Mouse (Mus musculus): ENCODE results near the gene Dixdc1. TPM values are rescaled to one million over a fixed set of nuclear protein-coding genes. Genes with fewer than 3 reads are reported as not detected.

The Dixdc1 gene
- polyA plus RNA-seq (2014; fragmentation: Illumina TruSeq; extraction: RNeasy Lipid Tissue Mini Kit (QIAGEN cat#74804); ENCODE audit: low read depth, low replicate concordance): 10.2 TPM

GRCm38 (mm10) chr9:50738914-50739870, at the start of gene Dixdc1:
TSS of gene Dixdc1 (minus strand) at chr9:50739517.

DNA sequence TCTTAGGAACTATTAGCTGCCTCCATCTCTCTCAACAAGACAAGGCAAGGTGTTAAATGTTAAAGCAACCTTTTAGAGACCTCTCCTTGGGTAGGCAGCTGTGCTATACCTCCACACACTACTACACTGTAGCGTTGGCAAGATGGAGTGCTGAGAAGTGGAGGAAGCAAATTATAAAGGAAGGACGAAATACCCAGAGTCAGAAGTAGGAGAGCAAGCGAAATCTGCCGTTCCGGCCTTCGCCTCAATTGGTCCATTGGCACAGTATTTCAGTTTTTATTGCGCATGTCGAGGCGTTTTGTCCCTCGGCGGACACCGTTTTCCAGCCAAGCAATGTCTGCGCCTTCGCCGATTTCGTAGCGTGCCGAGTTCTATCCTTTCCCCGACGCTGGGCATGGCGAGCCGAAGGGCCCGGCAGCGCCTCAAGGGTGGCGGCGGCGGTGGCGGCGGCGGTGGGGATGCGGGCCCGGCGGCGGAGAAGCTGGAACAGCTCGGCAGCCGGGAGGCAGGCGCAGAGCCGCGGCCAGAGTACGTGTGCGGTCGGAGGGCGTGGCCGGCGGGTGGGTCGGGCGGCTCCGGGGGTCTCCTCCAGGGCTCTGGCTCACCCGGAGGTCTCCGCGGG, 35.8 kb upstream of the Dixdc1 start, which contains the start of the genes Alg9 and 1110032A03Rik:
Alg9 (plus strand) TSS at position 29 of the 622 bp plus-strand sequence.
1110032A03Rik (minus strand) TSS at position 530 of the 622 bp plus-strand sequence.

GRCm38 (mm10) chr9:50768107-50769002, 29.0 kb upstream of the Dixdc1 start, which contains the start of gene Fdxacb1:
TSS of gene Fdxacb1 (plus strand) at chr9:50768236.

DNA sequence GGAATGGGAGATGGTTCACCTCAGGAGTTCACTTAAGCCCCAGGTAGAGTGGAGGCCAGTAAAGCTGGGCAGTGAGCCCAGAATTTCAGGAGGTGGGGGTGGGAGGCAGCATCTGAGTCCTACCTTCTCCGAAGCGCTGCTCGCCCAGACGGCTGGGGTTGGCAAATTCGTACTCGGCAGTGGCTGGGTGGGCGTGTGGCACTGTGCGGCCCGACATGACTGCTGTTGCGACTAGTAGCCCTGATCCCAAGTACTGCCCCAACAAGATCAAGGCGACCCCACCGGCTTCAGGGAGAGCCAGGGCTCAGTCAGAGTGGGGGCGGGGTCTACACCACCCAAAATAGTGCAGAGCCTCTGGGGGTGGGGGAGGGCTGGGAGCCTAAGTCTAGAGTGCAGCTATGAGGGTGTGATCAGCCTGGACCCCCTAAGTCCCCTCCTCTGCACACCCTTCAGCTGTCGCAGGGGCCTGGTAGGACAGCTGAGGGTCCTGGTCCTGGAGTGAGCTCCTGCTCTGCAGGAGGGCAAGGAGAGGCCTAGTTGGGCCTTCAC, 12.8 kb upstream of the Dixdc1 start, which contains the start of gene Hspb2:
Hspb2 (minus strand) TSS at position 301 of the 549 bp plus-strand sequence.

DNA sequence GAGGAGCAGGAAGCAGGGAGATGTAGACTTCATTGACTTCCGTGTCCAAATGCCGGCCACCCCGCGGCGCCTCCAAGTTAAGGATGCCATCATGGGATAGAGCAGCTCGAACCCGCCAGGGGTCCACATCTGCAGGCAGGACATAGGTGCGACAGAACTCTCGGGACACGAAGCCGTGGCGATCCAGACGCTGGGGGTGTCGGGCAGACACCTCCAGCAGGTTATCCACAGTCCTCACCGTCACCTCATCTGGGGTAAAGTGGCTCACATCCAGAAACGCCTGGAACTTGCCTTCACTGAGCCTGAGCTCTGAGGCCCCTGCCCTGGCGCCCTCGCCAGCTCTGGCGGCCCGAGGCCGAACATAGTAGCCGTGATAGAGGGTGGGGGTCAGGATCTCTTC, 12.0 kb upstream of the Dixdc1 start, which contains the start of gene Cryab:
Cryab (plus strand) TSS at position 3 of the 400 bp plus-strand sequence.

GRCm38 (mm10) chr9:50746214-50746677, 6.9 kb upstream of the Dixdc1 start, which contains the start of gene 2310030G06Rik:
TSS of gene 2310030G06Rik (minus strand) at chr9:50746536.

GRCm38 (mm10) chr9:50659392-50660217, 79.7 kb downstream of the Dixdc1 start, which contains the start of gene Dlat:
TSS of gene Dlat (minus strand) at chr9:50659780.

DNA sequence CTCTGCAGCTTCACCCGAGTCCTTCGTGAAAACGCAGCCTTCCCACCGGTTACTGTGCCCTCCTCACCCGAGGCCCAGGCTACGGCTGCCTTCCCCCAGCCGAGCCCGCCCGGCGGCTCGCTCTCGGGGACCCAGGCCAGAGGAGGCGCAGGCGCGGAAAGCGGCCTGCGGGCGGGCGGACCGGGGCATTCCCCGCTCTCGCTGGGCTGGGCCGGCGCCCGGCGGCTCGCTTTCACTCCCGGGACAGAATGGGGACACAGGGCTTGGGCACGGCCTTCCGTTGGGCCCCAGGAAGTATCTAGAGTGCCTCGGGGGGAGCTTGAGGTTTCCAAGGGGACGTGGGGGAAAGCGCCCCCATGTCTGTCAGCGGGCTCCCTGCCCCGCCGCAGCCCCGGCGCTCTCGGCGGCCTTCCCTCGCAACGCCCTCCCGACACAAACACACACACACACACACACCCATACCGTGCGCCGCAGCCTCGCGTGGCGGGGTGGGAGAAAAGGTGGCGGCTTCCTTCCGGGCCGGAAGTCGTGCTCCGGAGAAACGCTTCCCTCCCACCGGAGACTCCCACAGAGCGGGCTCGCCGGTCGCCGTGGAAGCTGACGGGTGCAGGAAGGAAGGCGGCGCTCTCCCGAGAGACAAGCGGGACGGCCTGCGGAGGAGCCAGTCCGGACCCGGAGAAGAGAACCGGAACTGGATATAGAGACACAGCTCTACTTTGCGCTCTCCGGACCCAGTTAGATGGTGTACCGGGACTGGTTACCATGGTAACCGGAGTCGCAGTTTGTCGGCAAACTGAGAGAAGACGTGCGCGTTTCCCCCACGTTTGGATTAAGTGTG, 122.3 kb downstream of the Dixdc1 start, which contains the start of the genes Pih1d2 and Nkapd1:
Pih1d2 (plus strand) TSS at position 556 of the 838 bp plus-strand sequence.
Nkapd1 (minus strand) TSS at position 699 of the 838 bp plus-strand sequence.

Other genes starting within 250 kb of the Dixdc1 start
- 0.47 TPM for gene Plet1, start 245.0 kb downstream of the Dixdc1 start, polyA plus RNA-seq (2014; fragmentation: Illumina TruSeq; extraction: RNeasy Lipid Tissue Mini Kit (QIAGEN cat#74804); ENCODE audit: low read depth, low replicate concordance)
- 169 TPM for gene Pts, start 210.8 kb downstream of the Dixdc1 start, polyA plus RNA-seq (2014; fragmentation: Illumina TruSeq; extraction: RNeasy Lipid Tissue Mini Kit (QIAGEN cat#74804); ENCODE audit: low read depth, low replicate concordance)
- gene Il18, start 184.7 kb downstream of the Dixdc1 start, polyA plus RNA-seq (2014; fragmentation: Illumina TruSeq; extraction: RNeasy Lipid Tissue Mini Kit (QIAGEN cat#74804); ENCODE audit: low read depth, low replicate concordance): 18.4 TPM
- 0.52 TPM for gene Bco2, start 184.3 kb downstream of the Dixdc1 start, polyA plus RNA-seq (2014; fragmentation: Illumina TruSeq; extraction: RNeasy Lipid Tissue Mini Kit (QIAGEN cat#74804); ENCODE audit: low read depth, low replicate concordance)
- gene Tex12, start 178.2 kb downstream of the Dixdc1 start, polyA plus RNA-seq (2014; fragmentation: Illumina TruSeq; extraction: RNeasy Lipid Tissue Mini Kit (QIAGEN cat#74804); ENCODE audit: low read depth, low replicate concordance): not detected
- gene Sdhd, start 135.7 kb downstream of the Dixdc1 start, polyA plus RNA-seq (2014; fragmentation: Illumina TruSeq; extraction: RNeasy Lipid Tissue Mini Kit (QIAGEN cat#74804); ENCODE audit: low read depth, low replicate concordance): 192 TPM
- gene Timm8b, start 135.6 kb downstream of the Dixdc1 start, polyA plus RNA-seq (2014; fragmentation: Illumina TruSeq; extraction: RNeasy Lipid Tissue Mini Kit (QIAGEN cat#74804); ENCODE audit: low read depth, low replicate concordance): 132 TPM
- gene Pih1d2, start 122.2 kb downstream of the Dixdc1 start, polyA plus RNA-seq (2014; fragmentation: Illumina TruSeq; extraction: RNeasy Lipid Tissue Mini Kit (QIAGEN cat#74804); ENCODE audit: low read depth, low replicate concordance): 6.1 TPM
- 107 TPM for gene Nkapd1, start 122.1 kb downstream of the Dixdc1 start, polyA plus RNA-seq (2014; fragmentation: Illumina TruSeq; extraction: RNeasy Lipid Tissue Mini Kit (QIAGEN cat#74804); ENCODE audit: low read depth, low replicate concordance)
- gene Dlat, start 79.7 kb downstream of the Dixdc1 start, polyA plus RNA-seq (2014; fragmentation: Illumina TruSeq; extraction: RNeasy Lipid Tissue Mini Kit (QIAGEN cat#74804); ENCODE audit: low read depth, low replicate concordance): 128 TPM
- 18.0 TPM for gene 2310030G06Rik, start 7.0 kb upstream of the Dixdc1 start, polyA plus RNA-seq (2014; fragmentation: Illumina TruSeq; extraction: RNeasy Lipid Tissue Mini Kit (QIAGEN cat#74804); ENCODE audit: low read depth, low replicate concordance)
- gene Cryab, start 11.8 kb upstream of the Dixdc1 start, polyA plus RNA-seq (2014; fragmentation: Illumina TruSeq; extraction: RNeasy Lipid Tissue Mini Kit (QIAGEN cat#74804); ENCODE audit: low read depth, low replicate concordance): 7.9 TPM
- gene Hspb2, start 12.8 kb upstream of the Dixdc1 start, polyA plus RNA-seq (2014; fragmentation: Illumina TruSeq; extraction: RNeasy Lipid Tissue Mini Kit (QIAGEN cat#74804); ENCODE audit: low read depth, low replicate concordance): not detected
- gene Fdxacb1, start 28.7 kb upstream of the Dixdc1 start, polyA plus RNA-seq (2014; fragmentation: Illumina TruSeq; extraction: RNeasy Lipid Tissue Mini Kit (QIAGEN cat#74804); ENCODE audit: low read depth, low replicate concordance): 6.4 TPM
- gene Alg9, start 35.5 kb upstream of the Dixdc1 start, polyA plus RNA-seq (2014; fragmentation: Illumina TruSeq; extraction: RNeasy Lipid Tissue Mini Kit (QIAGEN cat#74804); ENCODE audit: low read depth, low replicate concordance): 10.5 TPM
- 140 TPM for gene 1110032A03Rik, start 36.0 kb upstream of the Dixdc1 start, polyA plus RNA-seq (2014; fragmentation: Illumina TruSeq; extraction: RNeasy Lipid Tissue Mini Kit (QIAGEN cat#74804); ENCODE audit: low read depth, low replicate concordance)
- gene Ppp2r1b, start 105.8 kb upstream of the Dixdc1 start, polyA plus RNA-seq (2014; fragmentation: Illumina TruSeq; extraction: RNeasy Lipid Tissue Mini Kit (QIAGEN cat#74804); ENCODE audit: low read depth, low replicate concordance): 46.8 TPM